Mouse (Mus musculus) midbrain, embryonic 12.5 days (tissue): ENCODE results near the gene Btbd7. TPM values are rescaled to one million over a fixed set of nuclear protein-coding genes. Genes with fewer than 3 reads are reported as not detected.
A peak's percentile ranks its signal among the peaks of the same experiment; 100 is the strongest.

Source experiments
- ATAC-seq: fragments of 200-750 bp; cut with Nextera tagmentation; 2 replicates; pipeline ENCODE4 v1.8.0; 2017; ENCODE audit warnings: low read depth, moderate TSS enrichment, moderate library complexity; ENCODE audit not compliant: low FRiP score
- H3K27ac ChIP-seq: fragments of 300-500 bp; sonication (generic); replicated peaks from 2 replicates; pipeline ENCODE4 v1.5.1; 2016; ENCODE audit warnings: mild to moderate bottlenecking
- H3K27me3 ChIP-seq: fragments of 300-500 bp; sonication (generic); 2 replicates; pipeline ENCODE4 v1.6.1; 2016; ENCODE audit warnings: mild to moderate bottlenecking
- H3K36me3 ChIP-seq: fragments of 300-500 bp; sonication (generic); 2 replicates; pipeline ENCODE4 v1.6.1; 2016
- H3K4me1 ChIP-seq: fragments of 300-500 bp; sonication (generic); 2 replicates; pipeline ENCODE4 v1.6.1; 2016
- H3K4me2 ChIP-seq: fragments of 300-500 bp; sonication (generic); replicated peaks from 2 replicates; pipeline ENCODE4 v1.6.1; 2016; ENCODE audit warnings: mild to moderate bottlenecking, moderate library complexity
- H3K4me3 ChIP-seq: fragments of 300-500 bp; sonication (generic); 2 replicates; pipeline ENCODE4 v1.5.1; 2016; ENCODE audit warnings: mild to moderate bottlenecking
- H3K9ac ChIP-seq: fragments of 300-500 bp; sonication (generic); replicated peaks from 2 replicates; pipeline ENCODE4 v1.6.1; 2016; ENCODE audit warnings: mild to moderate bottlenecking, moderate library complexity
- H3K9me3 ChIP-seq: fragments of 300-500 bp; sonication (generic); 2 replicates; pipeline ENCODE4 v1.6.1; 2016; ENCODE audit warnings: mild to moderate bottlenecking
- WGBS: fragments of 180-500 bp; shearing (Covaris S2); methylation state at CpG from one replicate; pipeline ENCODE4 v1.1.7; 2016; 5-methylcytosine and 5-hydroxymethylcytosine counted together
- polyA plus RNA-seq: library from polyadenylated mRNA; unstranded; fragments of >200 nt; fragmentation: Nextera tagmentation; extraction: Ambion mirVana; gene quantifications from 2 replicates; pipeline ENCODE4 v1.2.1, GENCODE M21; 2016

The Btbd7 gene
- polyA plus RNA-seq, 1 experiment from 2014 or later = 25.8 TPM

GRCm38 (mm10) chr12:102744839-102745238 is 133.4 kb downstream of the Btbd7 start:
- Histone ChIP-seq H3K27ac (no peak overlapping the region), H3K4me3 (peak overlapping the region; percentile 86; the same call in 1 of the 2 replicates), H3K9me3 (no peaks in the 10 kb centered on the region), H3K9ac (no peak overlapping the region), H3K27me3 (no peaks in the 10 kb centered on the region), H3K36me3 (peaks cover 17% of the 10 kb centered on the region), H3K4me2 (peak overlapping the region; percentile 84), H3K4me1 (peaks cover 24% of the 10 kb centered on the region)
- WGBS = 68% methylated on average over 6 of the region's 6 CpGs
- no peak for ATAC-seq

GRCm38 (mm10) chr12:102743589-102744574 is 134.4 kb downstream of the Btbd7 start, which contains the start of the genes Moap1 and Tmem251:
Gene Moap1, minus strand, starts transcription at chr12:102743661.
Gene Tmem251, plus strand, starts transcription at chr12:102743762.
- peak within 1 kb of the TSS; percentile 86 for H3K4me3 ChIP-seq
- no peaks in the 10 kb centered on the region for H3K9me3 ChIP-seq
- peak; percentile 97 for ATAC-seq
- peak within 1 kb of the TSS; percentile 87 for H3K9ac ChIP-seq
- no peaks in the 10 kb centered on the region for H3K27me3 ChIP-seq
- H3K4me1 ChIP-seq = peaks cover 24% of the 10 kb centered on the region
- H3K27ac ChIP-seq = peak within 1 kb of the TSS; percentile 93
- H3K4me2 ChIP-seq = peak within 1 kb of the TSS; percentile 84
- peaks cover 11% of the 10 kb centered on the region for H3K36me3 ChIP-seq
- WGBS = under 1% methylated on average over 63 of the region's 63 CpGs

GRCm38 (mm10) chr12:102743036-102743588 is 135.2 kb downstream of the Btbd7 start:
- Histone ChIP-seq H3K4me3 (peak overlapping the region; percentile 86), H3K27me3 (no peaks in the 10 kb centered on the region), H3K4me2 (peak overlapping the region; percentile 84), H3K9ac (peak overlapping the region; percentile 87), H3K36me3 (peaks cover 6% of the 10 kb centered on the region), H3K4me1 (peaks cover 24% of the 10 kb centered on the region), H3K9me3 (no peaks in the 10 kb centered on the region), H3K27ac (peak overlapping the region; percentile 93)
- peak; percentile 72 for ATAC-seq
- under 1% methylated on average over 33 of the region's 33 CpGs for WGBS

GRCm38 (mm10) chr12:102742056-102742455 is 136.2 kb downstream of the Btbd7 start:
- WGBS = 90% methylated on average over 7 of the region's 7 CpGs
- H3K27me3 ChIP-seq = no peaks in the 10 kb centered on the region
- H3K9me3 ChIP-seq = no peaks in the 10 kb centered on the region
- no peak for ATAC-seq
- H3K9ac ChIP-seq = no peak overlapping the region
- H3K4me3 ChIP-seq = no peak overlapping the region
- peaks cover 6% of the 10 kb centered on the region; the same call in 1 of the 2 replicates for H3K36me3 ChIP-seq
- H3K4me2 ChIP-seq = peak overlapping the region; percentile 84; the same call in 1 of the 2 replicates
- H3K27ac ChIP-seq = no peak overlapping the region
- peaks cover 24% of the 10 kb centered on the region for H3K4me1 ChIP-seq

GRCm38 (mm10) chr12:102740285-102740684 is 138.0 kb downstream of the Btbd7 start:
- no peak for ATAC-seq

GRCm38 (mm10) chr12:102739096-102739495 is 139.2 kb downstream of the Btbd7 start:
- Histone ChIP-seq H3K27me3 (no peaks in the 10 kb centered on the region), H3K9ac (no peak overlapping the region), H3K36me3 (peaks cover 6% of the 10 kb centered on the region; the same call in 1 of the 2 replicates), H3K9me3 (no peaks in the 10 kb centered on the region), H3K4me1 (peaks cover 12% of the 10 kb centered on the region), H3K4me3 (no peak overlapping the region), H3K27ac (no peak overlapping the region), H3K4me2 (no peak overlapping the region)
- ATAC-seq = no peak
- WGBS = 84% methylated on average over 5 of the region's 5 CpGs

More at GRCm38 (mm10) chr12:102740285-102740684, 138.0 kb downstream of the Btbd7 start:
- H3K4me1 ChIP-seq = peaks cover 22% of the 10 kb centered on the region
- no peaks in the 10 kb centered on the region for H3K27me3 ChIP-seq
- H3K4me3 ChIP-seq = no peak overlapping the region
- H3K4me2 ChIP-seq = no peak overlapping the region
- H3K9me3 ChIP-seq = no peaks in the 10 kb centered on the region
- 64% methylated on average over 3 of the region's 3 CpGs for WGBS
- H3K9ac ChIP-seq = no peak overlapping the region
- peaks cover 6% of the 10 kb centered on the region; the same call in 1 of the 2 replicates for H3K36me3 ChIP-seq
- H3K27ac ChIP-seq = no peak overlapping the region

- no peak overlapping the region for H3K4me2 ChIP-seq
- no peaks in the 10 kb centered on the region for H3K9me3 ChIP-seq
- H3K4me3 ChIP-seq = no peak overlapping the region
- H3K9ac ChIP-seq = no peak overlapping the region
- no peaks in the 10 kb centered on the region for H3K27me3 ChIP-seq
- no peak for ATAC-seq
- peaks cover 18% of the 10 kb centered on the region for H3K4me1 ChIP-seq
- no peaks in the 10 kb centered on the region for H3K36me3 ChIP-seq
- no peak overlapping the region for H3K27ac ChIP-seq
- 10% methylated on average over 5 of the region's 5 CpGs for WGBS
Measured at GRCm38 (mm10) chr12:102733381-102733780, 144.9 kb downstream of the Btbd7 start.

GRCm38 (mm10) chr12:102730798-102731619 is 147.3 kb downstream of the Btbd7 start:
- no peaks in the 10 kb centered on the region for H3K36me3 ChIP-seq
- no peaks in the 10 kb centered on the region for H3K9me3 ChIP-seq
- ATAC-seq = peak; percentile 61
- H3K9ac ChIP-seq = 0 out of 2 replicates have a peak overlapping the region, but pooled peaks have one; percentile 24
- peak overlapping the region; percentile 28; the same call in 1 of the 2 replicates for H3K4me3 ChIP-seq
- H3K4me1 ChIP-seq = peaks cover 18% of the 10 kb centered on the region
- H3K27me3 ChIP-seq = no peaks in the 10 kb centered on the region
- peak overlapping the region; percentile 89 for H3K27ac ChIP-seq
- WGBS = 36% methylated on average over 16 of the region's 16 CpGs
- peak overlapping the region; percentile 48 for H3K4me2 ChIP-seq

Other genes starting within 250 kb of the Btbd7 start
- 15.4 and 17.2 TPM in 2 replicates for gene Itpk1, start 173.5 kb downstream of the Btbd7 start, polyA plus RNA-seq
- 36.8 and 41.6 TPM in 2 replicates for gene Moap1, start 134.8 kb downstream of the Btbd7 start, polyA plus RNA-seq
- gene Tmem251, start 134.7 kb downstream of the Btbd7 start, polyA plus RNA-seq = 12.6 TPM in 2 replicates
- not detected in 2 replicates for gene Gm28051, start 120.7 kb downstream of the Btbd7 start, polyA plus RNA-seq
- 46.0 and 48.2 TPM in 2 replicates for gene Gon7, start 120.7 kb downstream of the Btbd7 start, polyA plus RNA-seq
- gene Ubr7, start 120.5 kb downstream of the Btbd7 start, polyA plus RNA-seq = 54.1 and 56.0 TPM in 2 replicates
- gene Gm20604, start 119.8 kb downstream of the Btbd7 start, polyA plus RNA-seq = 32.6 and 36.8 TPM in 2 replicates
- gene Cox8c, start 20.8 kb upstream of the Btbd7 start, polyA plus RNA-seq = not detected in 2 replicates
- gene Unc79, start 70.4 kb upstream of the Btbd7 start, polyA plus RNA-seq = 4.8 and 4.9 TPM in 2 replicates